Mouse (Mus musculus) CH12.LX (cell line): Measurements from ENCODE around the gene Vps26b. TPM values are rescaled to one million over a fixed set of nuclear protein-coding genes. Genes with fewer than 3 reads are reported as not detected.

Experiments
- DNase-seq: peaks from one replicate; pipeline ENCODE4 v3.0.0-alpha.2; 2013; ENCODE audit errors: extremely low read depth
- H3K27ac ChIP-seq: 2 replicates; pipeline ENCODE4 v1.5.1; 2012; ENCODE audit warnings: low read depth, mild to moderate bottlenecking, control low read depth, moderate library complexity; ENCODE audit not compliant: insufficient read depth
- H3K27me3 ChIP-seq: replicated peaks from 2 replicates; pipeline ENCODE3; 2012; ENCODE audit warnings: inconsistent platforms
- H3K36me3 ChIP-seq, 2 experiments: replicated peaks in 1 of 2; 2 replicates each; pipeline versions ENCODE3 to v1.6.1; 2012; ENCODE audit warnings: inconsistent platforms in 1 of 2, low read length in 1 of 2, mild to moderate bottlenecking in 1 of 2, mixed read lengths in 1 of 2, moderate library complexity in 1 of 2; ENCODE audit not compliant: control insufficient read depth in 1 of 2, insufficient read depth in 1 of 2
- H3K4me1 ChIP-seq, 2 experiments: 2 replicates each; pipeline ENCODE4 v1.6.1; 2012; ENCODE audit warnings: inconsistent platforms in 1 of 2, moderate library complexity in 1 of 2; ENCODE audit not compliant: insufficient read depth in 2 of 2, control insufficient read depth in 1 of 2
- H3K4me2 ChIP-seq: 2 replicates; pipeline ENCODE4 v1.6.1; 2012; ENCODE audit warnings: low read depth, mild to moderate bottlenecking, control low read depth; ENCODE audit not compliant: poor library complexity, insufficient read depth, severe bottlenecking
- H3K4me3 ChIP-seq, 3 experiments: fragments of 150-350 bp in 1 of 3; sonication (generic) in 1 of 3; replicated peaks in 1 of 3; 2 replicates each; pipeline versions ENCODE3 to v1.5.1; 2011 to 2012; ENCODE audit warnings: low read depth in 2 of 3, low read length in 2 of 3, mild to moderate bottlenecking in 2 of 3, moderate library complexity in 2 of 3, control low read depth in 1 of 3, improper control_type of control experiment in 1 of 3, inconsistent platforms in 1 of 3, mixed read lengths in 1 of 3; ENCODE audit not compliant: poor library complexity in 1 of 3
- H3K79me2 ChIP-seq: replicated peaks from 2 replicates; pipeline ENCODE4 v1.6.1; 2012; ENCODE audit warnings: mild to moderate bottlenecking, moderate library complexity; ENCODE audit not compliant: control insufficient read depth, poor library complexity, insufficient read depth, severe bottlenecking; ENCODE audit errors: extremely low read depth
- H3K9ac ChIP-seq: 2 replicates; pipeline ENCODE4 v1.6.1; 2012; ENCODE audit warnings: low read depth, mild to moderate bottlenecking, control low read depth, moderate library complexity; ENCODE audit not compliant: insufficient read depth
- H3K9me3 ChIP-seq: replicated peaks from 2 replicates; pipeline ENCODE3; 2012; ENCODE audit warnings: low read length, inconsistent platforms, mixed read lengths
- BHLHE40 ChIP-seq: IDR thresholded peaks from 2 replicates; pipeline ENCODE4 v1.6.1; 2011; ENCODE audit warnings: mild to moderate bottlenecking, low read depth, low read length, improper control_type of control experiment
- CHD1 ChIP-seq: IDR thresholded peaks from 2 replicates; pipeline ENCODE4 v1.6.1; 2012; ENCODE audit warnings: low read depth, low read length, improper control_type of control experiment, inconsistent platforms
- CHD2 ChIP-seq: IDR thresholded peaks from 2 replicates; pipeline ENCODE4 v1.6.1; 2011; ENCODE audit warnings: low read length, improper control_type of control experiment
- CTCF ChIP-seq, 2 experiments: IDR thresholded peaks in 1 of 2; conservative IDR thresholded peaks in 1 of 2; 2 replicates each; pipeline ENCODE4 v1.5.1; 2011 to 2012; ENCODE audit warnings: low read depth in 2 of 2, low read length in 2 of 2, improper control_type of control experiment in 1 of 2, inconsistent platforms in 1 of 2, mild to moderate bottlenecking in 1 of 2, moderate library complexity in 1 of 2
- E2F4 ChIP-seq: IDR thresholded peaks from 2 replicates; pipeline ENCODE4 v1.6.1; 2011; ENCODE audit warnings: low read depth, low read length, improper control_type of control experiment; ENCODE audit not compliant: insufficient replicate concordance
- ELF1 ChIP-seq: IDR thresholded peaks from 2 replicates; pipeline ENCODE4 v1.6.1; 2014; ENCODE audit warnings: low read depth, mild to moderate bottlenecking, inconsistent platforms, low read length, improper control_type of control experiment
- EP300 ChIP-seq: IDR thresholded peaks from 2 replicates; pipeline ENCODE4 v1.6.1; 2011; ENCODE audit warnings: low read length, improper control_type of control experiment
- ETS1 ChIP-seq: conservative IDR thresholded peaks from 2 replicates; pipeline ENCODE4 v1.6.1; 2012; ENCODE audit warnings: low read depth, mild to moderate bottlenecking, inconsistent platforms, low read length, improper control_type of control experiment, moderate library complexity
- GABPA ChIP-seq: IDR thresholded peaks from 2 replicates; pipeline ENCODE4 v1.6.1; 2012; ENCODE audit warnings: low read depth, low read length, improper control_type of control experiment, inconsistent platforms; ENCODE audit not compliant: insufficient replicate concordance
- HCFC1 ChIP-seq: IDR thresholded peaks from 2 replicates; pipeline ENCODE4 v1.6.1; 2012; ENCODE audit warnings: low read depth, mild to moderate bottlenecking, inconsistent platforms, low read length, improper control_type of control experiment
- IRF4 ChIP-seq: IDR thresholded peaks from 2 replicates; pipeline ENCODE4 v1.6.1; 2014; ENCODE audit warnings: low read depth, mild to moderate bottlenecking, inconsistent platforms, low read length, improper control_type of control experiment
- JUN ChIP-seq: IDR thresholded peaks from 2 replicates; pipeline ENCODE4 v1.6.1; 2011; ENCODE audit warnings: low read depth, mild to moderate bottlenecking, low read length, improper control_type of control experiment, moderate library complexity; ENCODE audit not compliant: insufficient read depth
- JUND ChIP-seq: conservative IDR thresholded peaks from 2 replicates; pipeline ENCODE4 v1.6.1; 2011; ENCODE audit warnings: low read depth, low read length, improper control_type of control experiment
- KAT2A ChIP-seq: IDR thresholded peaks from 2 replicates; pipeline ENCODE4 v1.6.1; 2012; ENCODE audit warnings: low read length, improper control_type of control experiment, inconsistent platforms; ENCODE audit not compliant: insufficient replicate concordance
- MAFK ChIP-seq: IDR thresholded peaks from 2 replicates; pipeline ENCODE4 v1.6.1; 2011; ENCODE audit warnings: low read length, improper control_type of control experiment; ENCODE audit not compliant: insufficient replicate concordance
- MAX ChIP-seq: IDR thresholded peaks from 2 replicates; pipeline ENCODE4 v1.6.1; 2011; ENCODE audit warnings: low read length, improper control_type of control experiment
- MAZ ChIP-seq: IDR thresholded peaks from 2 replicates; pipeline ENCODE4 v1.6.1; 2012; ENCODE audit warnings: low read depth, mild to moderate bottlenecking, inconsistent platforms, low read length, improper control_type of control experiment, moderate library complexity
- MEF2A ChIP-seq: IDR thresholded peaks from 2 replicates; pipeline ENCODE4 v1.6.1; 2014; ENCODE audit warnings: low read depth, mild to moderate bottlenecking, inconsistent platforms, low read length, improper control_type of control experiment, borderline replicate concordance
- MXI1 ChIP-seq: IDR thresholded peaks from 2 replicates; pipeline ENCODE4 v1.6.1; 2011; ENCODE audit warnings: mild to moderate bottlenecking, low read depth, low read length, improper control_type of control experiment
- MYC ChIP-seq: IDR thresholded peaks from 2 replicates; pipeline ENCODE4 v1.6.1; 2011; ENCODE audit warnings: low read depth, mild to moderate bottlenecking, improper control_type of control experiment, low read length
- NELFE ChIP-seq: IDR thresholded peaks from 2 replicates; pipeline ENCODE4 v1.6.1; 2011; ENCODE audit warnings: low read depth, low read length, improper control_type of control experiment
- NRF1 ChIP-seq: IDR thresholded peaks from 2 replicates; pipeline ENCODE4 v1.6.1; 2014; ENCODE audit warnings: low read depth, mild to moderate bottlenecking, inconsistent platforms, low read length, improper control_type of control experiment, moderate library complexity
- PAX5 ChIP-seq: IDR thresholded peaks from 2 replicates; pipeline ENCODE4 v1.6.1; 2012; ENCODE audit warnings: low read length, inconsistent platforms, mixed read lengths
- POLR2A ChIP-seq: IDR thresholded peaks from 2 replicates; pipeline ENCODE4 v1.6.1; 2011; ENCODE audit warnings: low read depth, mild to moderate bottlenecking, improper control_type of control experiment, low read length
- POLR2AphosphoS2 ChIP-seq: IDR thresholded peaks from 2 replicates; pipeline ENCODE4 v1.6.1; 2011; ENCODE audit warnings: low read depth, low read length, improper control_type of control experiment
- RAD21 ChIP-seq: IDR thresholded peaks from 2 replicates; pipeline ENCODE4 v1.6.1; 2011; ENCODE audit warnings: low read depth, mild to moderate bottlenecking, low read length, improper control_type of control experiment, moderate library complexity
- RCOR1 ChIP-seq: conservative IDR thresholded peaks from 2 replicates; pipeline ENCODE4 v1.6.1; 2012; ENCODE audit warnings: low read depth, mild to moderate bottlenecking, inconsistent platforms, low read length, improper control_type of control experiment
- SIN3A ChIP-seq: IDR thresholded peaks from 2 replicates; pipeline ENCODE4 v1.6.1; 2012; ENCODE audit warnings: low read length, improper control_type of control experiment, inconsistent platforms
- SMC3 ChIP-seq: IDR thresholded peaks from 2 replicates; pipeline ENCODE4 v1.6.1; 2011; ENCODE audit warnings: low read depth, low read length, improper control_type of control experiment
- TBP ChIP-seq: conservative IDR thresholded peaks from 2 replicates; pipeline ENCODE4 v1.6.1; 2011; ENCODE audit warnings: low read depth, low read length, improper control_type of control experiment
- TCF12 ChIP-seq: IDR thresholded peaks from 2 replicates; pipeline ENCODE4 v1.6.1; 2014; ENCODE audit warnings: low read depth, mild to moderate bottlenecking, inconsistent platforms, low read length, improper control_type of control experiment
- UBTF ChIP-seq: IDR thresholded peaks from 2 replicates; pipeline ENCODE4 v1.6.1; 2012; ENCODE audit warnings: low read depth, mild to moderate bottlenecking, inconsistent platforms, low read length, improper control_type of control experiment, moderate library complexity
- USF1 ChIP-seq: IDR thresholded peaks from 2 replicates; pipeline ENCODE4 v1.6.1; 2014; ENCODE audit warnings: low read depth, mild to moderate bottlenecking, inconsistent platforms, low read length, improper control_type of control experiment
- USF2 ChIP-seq: conservative IDR thresholded peaks from 2 replicates; pipeline ENCODE4 v1.6.1; 2011; ENCODE audit warnings: low read depth, low read length, improper control_type of control experiment
- ZC3H11A ChIP-seq: IDR thresholded peaks from 2 replicates; pipeline ENCODE4 v1.6.1; 2012; ENCODE audit warnings: low read depth, mild to moderate bottlenecking, inconsistent platforms, low read length, improper control_type of control experiment
- ZKSCAN1 ChIP-seq: IDR thresholded peaks from 2 replicates; pipeline ENCODE4 v1.6.1; 2012; ENCODE audit warnings: low read depth, inconsistent platforms, low read length, improper control_type of control experiment, borderline replicate concordance
- ZMIZ1 ChIP-seq: IDR thresholded peaks from 2 replicates; pipeline ENCODE4 v1.6.1; 2012; ENCODE audit warnings: low read depth, mild to moderate bottlenecking, inconsistent platforms, low read length, improper control_type of control experiment
- ZNF384 ChIP-seq: IDR thresholded peaks from 2 replicates; pipeline ENCODE4 v1.6.1; 2012; ENCODE audit warnings: low read depth, low read length, improper control_type of control experiment, inconsistent platforms
- dilution Hi-C: fragments of 300-500 bp; cut with MboI; formaldehyde crosslinking; loops from 2 replicates; pipeline ENCODE4 v1.14.3; 2020; ENCODE audit warnings: low sequenced_read_pairs; ENCODE audit not compliant: extremely low pct_unique_long_range_greater_than_20kb, extremely low pct_ligation_motif_present
- in situ Hi-C: fragments of 300-500 bp; cut with MboI; formaldehyde crosslinking; loops from 3 replicates; pipeline ENCODE4 v1.14.3; 2019; ENCODE audit warnings: low sequenced_read_pairs, low pct_ligation_motif_present, low pct_unique_long_range_greater_than_20kb, mixed read lengths
- polyA plus RNA-seq: library from polyadenylated mRNA; unstranded; fragments of >175 nt; gene quantifications from 2 replicates; pipeline ENCODE4 v1.2.1, GENCODE M21; 2012; ENCODE audit warnings: low read depth; ENCODE audit not compliant: insufficient read length
- total RNA-seq, 2 experiments: library from RNA; depleted of rRNA; stranded (reverse); fragments of 300-350 nt in 1 of 2; fragments of >200 nt in 1 of 2; gene quantifications; 2 replicates each; pipeline ENCODE4 v1.2.3; 2012 to 2014

Vps26b gene
- total and polyA plus RNA-seq, 3 experiments = 16.6 to 33.8 (median 21.0) TPM

DNA sequence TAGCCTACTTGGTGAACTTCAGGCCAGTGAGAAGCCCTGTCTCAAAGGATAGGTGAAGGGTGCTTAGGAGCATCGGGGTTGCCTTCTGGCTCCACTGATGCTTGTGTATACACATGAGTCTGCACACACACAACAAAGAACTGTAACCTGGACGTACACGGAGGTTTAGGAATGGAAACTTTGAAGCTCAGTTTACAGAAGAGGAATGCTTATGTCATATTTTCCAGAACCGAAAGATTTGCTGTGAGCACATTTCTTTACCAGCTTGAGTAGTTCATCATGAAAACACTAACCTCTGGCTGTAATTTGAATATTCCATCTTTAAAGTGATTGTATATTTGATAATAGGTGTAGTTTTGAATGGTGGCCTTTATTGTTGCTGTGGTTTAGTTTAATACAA is 41.0 kb upstream of the Vps26b start:
- peak overlapping the region; percentile 56 for H3K27ac ChIP-seq
- peak; percentile 58 for DNase-seq
- in situ Hi-C loops = no loop called here

DNA sequence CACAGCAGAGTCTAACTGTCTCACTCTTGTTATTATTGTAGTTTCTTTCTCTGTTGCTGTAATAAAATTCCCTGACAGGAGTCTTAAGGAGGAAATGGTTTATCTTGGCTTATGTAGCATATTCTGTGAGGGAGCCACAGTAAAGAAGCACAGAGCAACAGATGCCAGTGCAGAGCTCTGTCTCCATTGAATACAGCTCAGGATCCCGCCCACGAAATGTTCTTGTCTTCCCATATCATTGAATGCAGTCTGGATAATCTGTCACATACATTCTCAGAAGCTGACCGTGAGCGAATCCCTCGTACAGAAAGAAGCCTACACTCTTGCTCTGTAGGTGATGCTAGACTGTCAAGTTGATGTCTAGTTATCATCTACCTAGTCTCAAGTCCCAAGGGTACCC is 28.5 kb upstream of the Vps26b start:
- Histone ChIP-seq H3K4me2 (no peak overlapping the region), H3K36me3 (peaks cover 71 to 91% of the 10 kb centered on the region in 2 experiments), H3K4me3 (no peak overlapping the region), H3K9ac (no peak overlapping the region), H3K27me3 (no peaks in the 10 kb centered on the region), H3K9me3 (no peaks in the 10 kb centered on the region), H3K4me1 (no peaks in the 10 kb centered on the region), H3K79me2 (no peaks in the 10 kb centered on the region), H3K27ac (no peak overlapping the region)
- no peak for TF ChIP-seq KAT2A
- no peak for TF ChIP-seq USF2
- no peak for TF ChIP-seq MYC
- TF ChIP-seq TBP = no peak
- TF ChIP-seq MAFK = no peak
- TF ChIP-seq ETS1 = no peak
- TF ChIP-seq JUN = no peak
- no peak for TF ChIP-seq NELFE
- no peak for TF ChIP-seq RAD21
- TF ChIP-seq IRF4 = no peak
- TF ChIP-seq RCOR1 = no peak
- TF ChIP-seq ZKSCAN1 = no peak
- DNase-seq = no peak
- dilution Hi-C loops (no loop called here), in situ Hi-C loops (no loop called here)

More for the DNA sequence above, 41.0 kb upstream of the Vps26b start:
- H3K9me3 ChIP-seq = peaks cover 7% of the 10 kb centered on the region
- H3K27me3 ChIP-seq = no peaks in the 10 kb centered on the region
- no peak overlapping the region for H3K9ac ChIP-seq
- no peak overlapping the region for H3K4me2 ChIP-seq
- no peak for TF ChIP-seq ZMIZ1
- no peak for TF ChIP-seq SIN3A
- peak; percentile 79 for TF ChIP-seq MYC
- no peak for TF ChIP-seq TBP
- TF ChIP-seq CHD2 = no peak
- TF ChIP-seq E2F4 = no peak
- TF ChIP-seq POLR2AphosphoS2 = no peak
- TF ChIP-seq HCFC1 = no peak
- peak; percentile 99 for TF ChIP-seq MEF2A
- peak; percentile 64; the same call in 1 of the 2 replicates for TF ChIP-seq IRF4
- TF ChIP-seq EP300 = peak; percentile 92
- TF ChIP-seq UBTF = no peak
- TF ChIP-seq MXI1 = no peak
- TF ChIP-seq MAX = no peak; the same call in 1 of the 2 replicates
- TF ChIP-seq NRF1 = no peak
- TF ChIP-seq USF1 = no peak
- TF ChIP-seq TCF12 = peak; percentile 31; the same call in 1 of the 2 replicates
- TF ChIP-seq NELFE = no peak
- TF ChIP-seq ZKSCAN1 = no peak
- no peak for TF ChIP-seq ZC3H11A
- TF ChIP-seq JUN = peak; percentile 99
- TF ChIP-seq PAX5 = no peak
- no peak for TF ChIP-seq RCOR1
- TF ChIP-seq MAFK = peak; percentile 35; the same call in 1 of the 2 replicates
- TF ChIP-seq GABPA = no peak
- no peak for TF ChIP-seq ZNF384
- TF ChIP-seq CHD1 = no peak
- no peak for TF ChIP-seq MAZ
- no peak for TF ChIP-seq ELF1
- no peak for TF ChIP-seq KAT2A
- TF ChIP-seq BHLHE40 = 0 out of 2 replicates have a peak, but pooled peaks have one; percentile 18
- no peak for TF ChIP-seq USF2
- TF ChIP-seq CTCF (conservative IDR thresholded peaks at IDR 0.05 in 1 of 2, IDR thresholded peaks at IDR 0.05 in 1 of 2; ENCODE audit: low read depth in 2 of 2, low read length in 2 of 2) = no peak
- peak; percentile 77 for TF ChIP-seq ETS1
- no peak for TF ChIP-seq POLR2A
- no peak for TF ChIP-seq SMC3
- TF ChIP-seq JUND = peak; percentile 98
- TF ChIP-seq RAD21 = no peak
- TF ChIP-seq, all 38 proteins: peak for 10
- no peaks in the 10 kb centered on the region for H3K79me2 ChIP-seq
- dilution Hi-C loops = no loop called here
- peaks cover 63 to 95% of the 10 kb centered on the region in 2 experiments for H3K36me3 ChIP-seq
- H3K4me1 ChIP-seq = peaks cover 3 to 10% of the 10 kb centered on the region in 2 experiments; a peak in 3 of 4 replicates
- H3K4me3 ChIP-seq = no peak overlapping the region
